Comparison of ENCODE assay signal across 21 mouse cellular contexts in the genomic region with DNA sequence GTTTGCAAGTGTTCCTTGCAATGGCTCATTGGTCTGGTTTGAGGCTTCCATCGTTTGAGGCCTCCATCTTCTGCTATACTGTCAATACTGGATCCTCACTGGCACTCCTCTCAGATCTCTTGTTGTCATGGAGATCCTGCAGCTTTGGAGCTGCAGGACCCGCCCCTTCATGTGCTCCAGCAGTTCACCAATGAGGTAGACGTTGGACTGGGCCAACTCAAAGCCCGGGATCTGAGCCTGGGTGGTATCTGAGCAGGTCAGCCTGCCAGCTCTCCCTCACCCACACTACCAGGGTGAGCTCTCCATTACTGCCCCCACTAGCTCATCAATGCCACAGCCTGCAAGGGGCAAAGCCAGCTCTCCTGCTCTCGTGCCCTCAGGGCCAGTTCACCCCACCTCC. TPM values are rescaled to one million over a fixed set of nuclear protein-coding genes. Genes with fewer than 3 reads are reported as not detected.
DNase-seq lines count a peak whose midpoint lies in the region; ATAC-seq lines count a peak whose summit lies in the region.
"Had no signal": no experiment of that assay in that cellular context is flagged by ENCODE, and none has a peak within 500 bp of the region (broad histone marks: within the 10 kb centered on the region; RNA-seq: fewer than 3 reads in every experiment).

No protein-coding gene starts in this region.

- no peaks in the 10 kb centered on the region for H3K27me3 ChIP-seq in forebrain, embryonic 13.5 days
- H3K27me3 ChIP-seq in forebrain, embryonic 10.5 days (ENCODE audit: poor library complexity, severe bottlenecking): no peaks in the 10 kb centered on the region
- no peaks in the 10 kb centered on the region for H3K27me3 ChIP-seq in neural tube, embryonic 12.5 days (replicated peaks)
- no peaks in the 10 kb centered on the region for H3K27me3 ChIP-seq in midbrain, embryonic 13.5 days
- H3K27me3 ChIP-seq: heart, embryonic 15.5 days; limb, embryonic 15.5 days had no signal

- H3K9ac ChIP-seq in forebrain, embryonic 13.5 days: no peak overlapping the region
- H3K9ac ChIP-seq in neural tube, embryonic 12.5 days: no peak overlapping the region
- no peak overlapping the region for H3K9ac ChIP-seq in midbrain, embryonic 13.5 days (replicated peaks)
- H3K9ac ChIP-seq: heart, embryonic 15.5 days; limb, embryonic 15.5 days had no signal

- H3K9me3 ChIP-seq in forebrain, embryonic 13.5 days (replicated peaks): no peaks in the 10 kb centered on the region
- H3K9me3 ChIP-seq in forebrain, embryonic 10.5 days: no peaks in the 10 kb centered on the region
- no peaks in the 10 kb centered on the region for H3K9me3 ChIP-seq in neural tube, embryonic 12.5 days
- H3K9me3 ChIP-seq in midbrain, embryonic 13.5 days: no peaks in the 10 kb centered on the region
- H3K9me3 ChIP-seq: heart, embryonic 15.5 days; limb, embryonic 15.5 days had no signal

- H3K36me3 ChIP-seq in forebrain, embryonic 13.5 days (ENCODE audit: poor library complexity, severe bottlenecking): no peaks in the 10 kb centered on the region
- no peaks in the 10 kb centered on the region for H3K36me3 ChIP-seq in forebrain, embryonic 10.5 days (replicated peaks)
- H3K36me3 ChIP-seq in neural tube, embryonic 12.5 days: no peaks in the 10 kb centered on the region
- no peaks in the 10 kb centered on the region for H3K36me3 ChIP-seq in midbrain, embryonic 13.5 days
- H3K36me3 ChIP-seq: heart, embryonic 15.5 days; limb, embryonic 15.5 days had no signal

- no peak for DNase-seq in forebrain, embryonic 10.5 days (ENCODE audit: extremely low spot score, low spot score)
- DNase-seq in neural tube, embryonic 10.5 days (ENCODE audit: extremely low spot score, low spot score): no peak
- no peak for DNase-seq in adrenal gland, postnatal 25 days
- DNase-seq in thymus, postnatal 25 days: no peak
- no peak for DNase-seq in layer of hippocampus, adult 9-11 months
- DNase-seq: cerebellum, adult 2 months; lung, adult 2 months; right cerebral cortex, postnatal 14 days had no signal

- no peak overlapping the region for H3K4me3 ChIP-seq in forebrain, embryonic 13.5 days
- H3K4me3 ChIP-seq in forebrain, embryonic 10.5 days: no peak overlapping the region
- H3K4me3 ChIP-seq in neural tube, embryonic 12.5 days: no peak overlapping the region
- H3K4me3 ChIP-seq in midbrain, embryonic 13.5 days (replicated peaks): no peak overlapping the region
- H3K4me3 ChIP-seq: erythroblast, embryonic 14.5 days; heart, embryonic 15.5 days; limb, embryonic 15.5 days had no signal

- WGBS in forebrain, embryonic 13.5 days: 55% methylated on average over 5 of the region's 5 CpGs
- 69% methylated on average over 5 of the region's 5 CpGs for WGBS in forebrain, embryonic 10.5 days
- 61% methylated on average over 5 of the region's 5 CpGs for WGBS in neural tube, embryonic 12.5 days
- WGBS in midbrain, embryonic 13.5 days: 52% methylated on average over 5 of the region's 5 CpGs

- peak; percentile 48 for ATAC-seq in forebrain, embryonic 13.5 days
- 0 out of 2 replicates have a peak, but pooled peaks have one; percentile 17 for ATAC-seq in neural tube, embryonic 12.5 days (ENCODE audit: low FRiP score, low read depth)
- ATAC-seq in midbrain, embryonic 13.5 days: peak; percentile 46

- no peak overlapping the region for H3K27ac ChIP-seq in forebrain, embryonic 13.5 days
- H3K27ac ChIP-seq in forebrain, embryonic 10.5 days: no peak overlapping the region
- H3K27ac ChIP-seq in neural tube, embryonic 12.5 days: no peak overlapping the region
- no peak overlapping the region for H3K27ac ChIP-seq in midbrain, embryonic 13.5 days
- H3K27ac ChIP-seq: heart, embryonic 15.5 days; limb, embryonic 15.5 days; macrophage had no signal

- peaks cover 4% of the 10 kb centered on the region; the same call in 1 of the 2 replicates for H3K4me1 ChIP-seq in forebrain, embryonic 13.5 days
- H3K4me1 ChIP-seq in forebrain, embryonic 10.5 days: peaks cover 11% of the 10 kb centered on the region
- no peaks in the 10 kb centered on the region for H3K4me1 ChIP-seq in neural tube, embryonic 12.5 days
- peaks cover 17% of the 10 kb centered on the region for H3K4me1 ChIP-seq in midbrain, embryonic 13.5 days (replicated peaks)
- H3K4me1 ChIP-seq: heart, embryonic 15.5 days; limb, embryonic 15.5 days had no signal

- H3K4me2 ChIP-seq in forebrain, embryonic 13.5 days: no peak overlapping the region
- H3K4me2 ChIP-seq in neural tube, embryonic 12.5 days (replicated peaks): no peak overlapping the region
- H3K4me2 ChIP-seq in midbrain, embryonic 13.5 days (replicated peaks): no peak overlapping the region
- H3K4me2 ChIP-seq: heart, embryonic 15.5 days; limb, embryonic 15.5 days had no signal

RNA-seq across cellular contexts. Expression of a gene that starts 20.3 kb away (rescaled TPM):
- polyA plus RNA-seq in forebrain, embryonic 13.5 days (2015; fragmentation: Nextera tagmentation; extraction: Ambion mirVana): 0.06 and 0.26 TPM in 2 replicates
- polyA plus RNA-seq in forebrain, embryonic 10.5 days (2016; fragmentation: Nextera tagmentation; extraction: Ambion mirVana): 0.06 TPM in 1 of 2 replicates, not detected in the other
- not detected in 2 replicates for polyA plus RNA-seq in neural tube, embryonic 12.5 days (2016; fragmentation: Nextera tagmentation; extraction: Ambion mirVana)
- polyA plus RNA-seq in midbrain, embryonic 13.5 days (2015; fragmentation: Nextera tagmentation; extraction: Ambion mirVana): 0.05 TPM in 1 of 2 replicates, not detected in the other
- not detected in 2 replicates for total RNA-seq in adrenal gland, postnatal 25 days (2021)
- total RNA-seq: adrenal gland, adult 18-20 months; gastrocnemius, adult 18-20 months had no signal
- polyA plus RNA-seq: erythroblast, embryonic 14.5 days; heart, embryonic 15.5 days; kidney, embryonic 14.5 days; lung, adult 2 months had no signal

RNA-seq across cellular contexts. Expression of a gene that starts 24.4 kb away (rescaled TPM):
- polyA plus RNA-seq in forebrain, embryonic 13.5 days (2015; fragmentation: Nextera tagmentation; extraction: Ambion mirVana): not detected in 2 replicates
- polyA plus RNA-seq in forebrain, embryonic 10.5 days (2016; fragmentation: Nextera tagmentation; extraction: Ambion mirVana): not detected in 2 replicates
- polyA plus RNA-seq in neural tube, embryonic 12.5 days (2016; fragmentation: Nextera tagmentation; extraction: Ambion mirVana): 0.08 TPM in 1 of 2 replicates, not detected in the other
- polyA plus RNA-seq in midbrain, embryonic 13.5 days (2015; fragmentation: Nextera tagmentation; extraction: Ambion mirVana): not detected in 2 replicates
- total RNA-seq in adrenal gland, postnatal 25 days (2021): not detected in 2 replicates
- total RNA-seq: adrenal gland, adult 18-20 months; gastrocnemius, adult 18-20 months; granulocyte monocyte progenitor cell, adult 5-6 weeks; layer of hippocampus, adult 18-20 months; left cerebral cortex, adult 8-10 months had no signal
- polyA plus RNA-seq: cerebellum, adult 2 months; erythroblast, embryonic 14.5 days; kidney, embryonic 14.5 days; lung, adult 2 months; macrophage had no signal

RNA-seq across cellular contexts. Expression of a gene that starts 45.5 kb away (rescaled TPM):
- polyA plus RNA-seq in forebrain, embryonic 13.5 days (2015; fragmentation: Nextera tagmentation; extraction: Ambion mirVana): 26.6 and 28.2 TPM in 2 replicates
- polyA plus RNA-seq in forebrain, embryonic 10.5 days (2016; fragmentation: Nextera tagmentation; extraction: Ambion mirVana): 56.6 and 58.5 TPM in 2 replicates
- 34.2 and 37.4 TPM in 2 replicates for polyA plus RNA-seq in neural tube, embryonic 12.5 days (2016; fragmentation: Nextera tagmentation; extraction: Ambion mirVana)
- 19.2 and 20.6 TPM in 2 replicates for polyA plus RNA-seq in midbrain, embryonic 13.5 days (2015; fragmentation: Nextera tagmentation; extraction: Ambion mirVana)
- total RNA-seq in adrenal gland, postnatal 25 days (2021): 40.9 and 57.9 TPM in 2 replicates
